Mouse (Mus musculus) gonadal fat pad, adult 2 months (tissue): ENCODE measurements at regions not wholly inside any gene's neighbourhood (a gene's known extent, or its start where the extent isn't known, plus 50 kb on each side); places are given as distances from the start of the nearest gene placed in this dataset.

Experiments used
- DNase-seq: peaks from one replicate; pipeline ENCODE4 v3.0.0-alpha.2; 2012; ENCODE audit warnings: low read depth

DNA sequence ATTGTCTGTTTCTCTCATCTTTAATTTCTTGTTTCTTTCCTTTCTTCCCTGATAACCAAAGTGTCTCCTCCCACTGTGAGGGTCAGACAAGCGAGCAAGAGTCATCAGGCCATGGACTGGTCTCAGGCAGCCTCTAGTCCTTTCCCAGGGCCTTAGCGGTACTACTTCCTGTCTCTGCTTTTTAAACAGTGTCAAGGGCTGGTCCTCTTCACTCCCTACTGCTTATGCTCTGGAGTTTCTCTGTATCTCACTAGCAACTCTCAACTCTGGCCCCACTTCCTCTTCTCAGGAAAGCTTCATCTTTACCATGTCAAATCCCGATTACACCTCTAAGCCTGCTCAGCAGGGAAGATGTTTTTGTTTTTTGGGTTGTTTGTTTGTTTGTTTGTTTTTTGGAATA lies 124.1 kb downstream of the Pten start:
- no peak for DNase-seq

DNA sequence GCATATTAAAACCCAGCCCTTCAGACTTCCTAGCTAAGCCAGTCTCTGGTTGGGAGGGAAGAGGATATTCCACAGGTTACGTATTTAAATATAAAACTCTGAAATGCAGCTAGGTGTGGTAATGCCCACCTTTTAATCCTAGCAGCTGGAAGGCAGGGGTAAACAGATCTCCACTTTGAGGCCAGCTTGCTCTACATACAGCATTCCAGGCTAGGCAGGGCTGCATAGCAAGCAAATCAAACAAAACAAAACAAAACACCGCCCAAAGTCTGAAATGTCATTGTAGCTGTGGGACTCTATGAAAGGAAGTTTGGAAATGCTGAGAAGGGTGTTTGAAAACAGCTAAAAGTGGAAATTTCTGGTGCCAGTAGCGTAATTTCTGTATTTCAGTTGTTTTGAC lies 127.0 kb downstream of the Pten start:
- DNase-seq = no peak

GRCm38 (mm10) chr19:32885481-32886131 lies 128.3 kb downstream of the Pten start:
- no peak for DNase-seq

DNA sequence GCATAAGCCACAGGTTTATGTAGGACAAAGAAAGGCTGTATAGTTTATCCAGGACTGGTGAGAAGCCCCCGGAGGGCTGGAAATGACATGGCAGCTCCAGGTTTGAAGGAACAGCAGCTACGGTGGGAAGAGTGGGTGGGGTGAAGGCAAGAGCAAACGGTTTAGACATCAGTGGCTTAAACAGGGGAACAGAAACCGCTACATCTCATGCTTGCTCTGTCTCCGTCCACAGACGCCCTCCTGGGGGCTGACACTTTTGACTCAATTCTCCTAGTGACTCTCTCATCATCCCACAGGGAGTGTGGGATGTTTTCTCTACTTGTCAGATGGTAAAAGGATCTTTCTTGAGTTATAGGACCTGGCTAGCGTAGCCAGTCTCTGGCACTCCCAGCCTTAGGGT lies 129.9 kb downstream of the Pten start:
- no peak for DNase-seq

DNA sequence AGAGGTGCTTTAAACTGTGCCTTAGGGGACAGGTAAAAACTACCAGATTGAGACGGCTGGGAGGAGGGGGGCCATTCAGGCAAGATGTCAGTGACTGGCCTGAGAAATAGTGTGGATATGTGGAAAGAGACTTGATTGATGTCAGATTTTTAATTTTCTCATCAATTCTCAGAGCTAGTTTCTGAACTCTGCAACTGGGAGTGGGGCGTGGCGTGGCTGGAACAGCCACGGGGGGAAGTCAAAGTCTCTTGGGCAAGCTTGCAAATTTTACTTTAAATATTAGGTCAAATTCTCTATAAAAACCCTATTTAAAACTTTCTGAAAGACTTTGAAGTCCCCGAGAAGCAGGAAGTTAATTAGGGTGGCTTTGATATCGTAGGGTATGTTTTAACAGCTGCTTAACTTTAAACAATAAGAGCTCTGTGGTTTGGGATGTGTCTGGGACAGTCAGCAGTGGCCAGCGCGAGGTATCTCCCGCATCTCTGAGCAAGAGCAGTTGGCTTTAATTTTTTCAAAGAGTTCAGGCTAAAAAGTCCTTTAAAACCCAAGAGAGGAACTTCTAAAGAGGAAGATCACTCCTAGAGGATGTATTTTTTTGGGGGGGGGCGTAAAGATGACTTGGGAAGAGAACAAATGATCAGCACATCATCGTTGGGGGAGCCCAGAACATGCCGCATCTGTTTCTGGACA lies 131.5 kb downstream of the Pten start:
- no peak for DNase-seq

DNA sequence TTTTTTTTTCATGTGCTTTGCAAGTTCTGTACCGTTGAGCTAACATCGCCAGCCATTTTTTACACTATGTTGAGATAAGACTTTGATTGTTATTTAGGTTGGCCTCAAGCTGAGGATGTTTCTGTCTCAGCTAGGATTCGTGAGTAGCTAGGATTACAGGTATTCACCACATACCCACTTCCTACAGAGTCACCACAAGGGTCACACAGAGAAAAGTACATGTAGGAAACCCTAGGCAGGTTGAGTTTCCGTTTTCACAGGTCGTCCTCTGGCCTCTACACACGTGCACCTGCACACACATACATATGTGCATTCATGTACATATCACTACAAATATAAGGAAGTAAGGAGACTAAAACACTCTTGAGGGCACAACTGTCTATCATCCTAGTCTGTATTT lies 133.5 kb downstream of the Pten start:
- DNase-seq = no peak

- no peak for DNase-seq
Observed at GRCm38 (mm10) chr19:32892469-32892868, 135.2 kb downstream of the Pten start.

GRCm38 (mm10) chr19:32903454-32904108 lies 146.3 kb downstream of the Pten start:
- peak; percentile 44 for DNase-seq

DNA sequence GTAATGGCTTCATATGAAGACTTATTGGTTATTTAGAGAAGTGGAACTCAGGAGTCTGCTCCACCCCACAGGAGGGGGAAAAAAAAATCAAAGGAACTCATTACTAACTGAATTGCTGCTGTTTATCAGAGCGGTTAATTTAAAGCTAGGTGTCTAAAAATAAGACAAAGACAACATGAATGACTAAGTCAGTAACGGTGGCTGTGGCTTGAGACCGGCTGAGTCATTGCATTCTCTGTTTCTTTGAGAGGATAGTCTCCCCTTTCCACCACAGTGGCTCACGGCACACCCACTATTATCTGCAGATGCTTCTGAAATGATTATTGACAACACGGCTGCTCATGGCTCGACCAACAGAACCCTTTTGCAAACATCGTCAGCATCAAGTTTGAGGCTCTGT lies 147.2 kb downstream of the Pten start:
- DNase-seq = no peak

DNA sequence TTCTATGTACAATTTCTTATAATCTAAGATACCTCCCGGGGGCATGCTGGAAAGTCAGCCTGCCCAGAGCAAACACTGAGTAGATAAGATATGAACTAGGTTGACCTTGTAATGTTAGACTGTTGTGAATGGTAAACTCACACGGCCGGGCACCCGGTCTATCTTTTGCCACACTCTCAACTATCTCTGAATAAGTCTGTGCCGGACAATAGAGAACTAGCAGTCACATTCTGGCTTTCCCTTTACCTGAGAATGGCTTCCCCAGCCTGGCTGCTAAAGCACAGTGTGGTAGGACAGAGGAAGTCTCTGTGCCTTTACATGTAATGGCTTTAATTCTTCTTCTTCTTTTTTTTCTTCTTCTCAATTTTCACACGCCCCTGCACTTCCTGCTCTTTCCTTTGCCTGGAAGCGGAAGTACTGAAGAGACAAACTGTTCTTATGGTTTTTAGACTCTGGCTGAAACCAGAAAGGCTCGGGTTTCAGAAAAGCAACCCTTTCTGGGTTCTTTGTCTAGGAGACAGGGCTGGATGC lies 148.7 kb downstream of the Pten start:
- no peak for DNase-seq

DNA sequence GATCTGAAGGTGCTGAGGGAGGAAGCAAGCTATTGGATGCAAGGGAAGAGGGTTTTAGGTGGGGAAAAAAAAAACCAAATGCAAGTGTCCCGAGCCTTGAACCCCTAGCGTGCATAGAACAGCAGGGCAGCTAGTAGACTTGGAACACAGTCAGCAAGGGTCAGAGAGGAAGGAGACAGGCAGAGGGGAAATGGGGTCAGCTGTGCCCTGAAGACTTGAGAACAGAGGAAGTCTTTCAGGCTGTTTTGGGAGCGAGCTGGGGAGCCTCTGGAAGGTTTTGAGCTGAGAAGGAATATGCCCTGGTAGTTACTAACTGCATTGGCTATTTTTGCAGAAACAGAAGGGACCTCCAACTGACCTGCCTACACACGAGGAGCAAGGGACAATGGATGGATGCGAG lies 149.5 kb downstream of the Pten start:
- DNase-seq = no peak

DNA sequence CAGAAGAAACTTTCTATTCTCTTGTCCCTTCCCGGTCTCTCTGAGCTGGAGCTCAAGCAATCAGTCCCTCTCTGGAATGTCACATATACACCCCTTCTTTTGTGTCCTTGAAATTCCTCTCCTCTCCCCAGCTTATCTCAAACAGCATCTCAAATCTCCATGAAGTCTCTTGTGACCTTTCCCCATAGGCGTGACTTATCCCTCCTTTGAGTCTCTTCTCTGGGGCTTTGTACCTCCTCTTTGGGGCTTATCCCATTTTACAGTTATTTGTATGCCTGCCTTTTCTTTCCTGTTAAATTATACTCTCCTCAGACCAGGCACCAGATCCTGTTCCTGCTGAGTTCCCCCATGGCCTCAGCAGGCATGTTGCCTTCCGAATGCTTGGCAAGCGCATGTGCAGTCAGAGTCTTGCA lies 152.8 kb downstream of the Pten start:
- no peak for DNase-seq

GRCm38 (mm10) chr19:32912323-32912722 lies 155.0 kb downstream of the Pten start:
- no peak for DNase-seq

DNA sequence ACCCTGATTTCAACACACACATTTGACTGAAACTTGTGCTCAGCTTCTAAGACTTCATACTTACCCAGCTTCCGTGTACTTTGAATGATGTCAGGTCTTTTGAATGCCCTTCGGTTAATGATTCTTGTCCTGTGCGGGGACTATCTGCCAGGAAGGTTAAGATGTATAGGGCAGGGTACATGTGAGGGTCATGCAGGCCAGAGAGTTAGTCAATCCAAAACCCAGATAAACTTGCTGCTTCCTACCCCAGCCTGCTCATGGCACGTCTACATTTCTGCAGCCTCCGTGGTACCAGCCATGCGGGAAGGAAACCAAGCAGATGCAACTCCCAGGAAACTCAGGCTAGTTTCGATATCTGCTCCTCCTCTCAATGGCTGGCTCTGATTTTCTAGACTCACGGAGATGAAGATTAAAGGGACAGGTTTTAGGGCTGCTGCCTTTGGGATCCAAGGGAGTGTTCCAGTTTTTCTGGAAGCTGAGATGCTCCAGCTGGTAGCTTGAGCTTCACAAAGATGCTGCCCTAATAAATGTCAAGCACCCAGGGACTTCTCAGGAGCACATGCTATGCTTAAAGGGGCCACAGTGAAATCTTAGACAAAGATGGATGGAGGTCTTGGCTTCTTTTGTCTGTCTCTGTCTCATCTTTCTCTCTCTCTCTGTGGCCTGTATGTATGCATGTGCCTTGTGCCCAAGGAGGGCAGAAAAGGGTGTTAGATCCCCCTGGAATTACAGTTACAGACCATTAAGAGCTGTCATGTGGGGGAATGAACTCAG lies 159.4 kb downstream of the Pten start:
- DNase-seq = no peak

DNA sequence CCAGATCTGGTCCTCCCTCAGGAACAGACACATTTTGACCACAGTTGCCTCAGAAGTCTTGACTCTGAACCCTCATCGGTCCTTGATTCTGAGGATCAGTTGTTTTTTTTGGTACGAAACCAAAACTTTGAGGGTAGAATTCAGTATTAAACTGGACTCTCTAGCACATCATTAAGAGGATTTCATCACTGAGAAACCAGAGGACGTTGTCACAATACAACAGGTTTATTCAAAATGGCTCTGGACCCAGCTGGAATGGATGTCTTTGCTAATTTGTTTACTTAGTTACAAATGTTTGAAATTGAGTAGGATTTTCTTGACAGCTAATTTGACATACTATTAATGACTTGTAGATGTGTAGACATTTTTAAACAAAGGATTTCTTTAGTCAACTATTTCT lies 163.7 kb downstream of the Pten start:
- no peak for DNase-seq

DNA sequence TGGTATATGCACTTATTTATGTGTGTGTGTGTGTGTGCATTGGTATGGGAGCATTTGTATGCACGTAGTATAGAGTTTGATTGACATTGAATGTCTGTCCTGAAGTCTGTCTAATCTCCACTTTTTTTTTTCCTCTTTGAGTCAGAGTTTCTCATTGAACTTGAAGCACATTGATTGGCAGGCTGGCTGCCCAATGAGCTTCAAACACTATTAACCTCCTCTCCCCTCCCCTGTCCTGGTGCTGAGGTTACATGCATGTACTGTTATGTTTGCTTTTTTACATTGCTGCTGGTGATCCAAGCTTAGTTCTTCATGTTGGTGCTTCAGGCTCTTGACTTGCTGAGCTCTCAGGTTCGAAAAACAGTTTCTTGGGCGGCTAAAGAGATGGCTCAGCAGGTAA lies 166.6 kb downstream of the Pten start:
- no peak for DNase-seq

- no peak for DNase-seq
Observed at GRCm38 (mm10) chr19:32925628-32926505, 168.6 kb downstream of the Pten start.

DNA sequence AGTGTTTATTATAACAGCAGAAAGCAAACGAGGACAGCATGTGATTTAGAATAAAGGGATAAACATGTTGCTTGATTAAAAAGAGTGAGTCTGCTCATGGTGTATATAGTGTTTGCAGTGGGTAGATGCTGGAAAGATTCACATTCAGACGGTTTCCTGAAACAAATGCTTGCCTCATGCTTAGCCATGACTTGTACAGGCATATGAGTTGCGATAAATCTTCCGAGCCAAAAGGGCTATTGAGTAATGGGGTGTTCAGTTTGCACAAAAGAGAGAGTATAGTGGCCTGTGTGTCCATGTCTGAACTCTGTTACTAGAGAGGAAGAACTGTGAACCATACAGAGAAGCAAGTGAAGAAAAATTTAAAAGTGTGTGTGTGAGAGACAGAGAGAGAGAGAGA lies 169.3 kb downstream of the Pten start:
- DNase-seq = peak; percentile 56

DNA sequence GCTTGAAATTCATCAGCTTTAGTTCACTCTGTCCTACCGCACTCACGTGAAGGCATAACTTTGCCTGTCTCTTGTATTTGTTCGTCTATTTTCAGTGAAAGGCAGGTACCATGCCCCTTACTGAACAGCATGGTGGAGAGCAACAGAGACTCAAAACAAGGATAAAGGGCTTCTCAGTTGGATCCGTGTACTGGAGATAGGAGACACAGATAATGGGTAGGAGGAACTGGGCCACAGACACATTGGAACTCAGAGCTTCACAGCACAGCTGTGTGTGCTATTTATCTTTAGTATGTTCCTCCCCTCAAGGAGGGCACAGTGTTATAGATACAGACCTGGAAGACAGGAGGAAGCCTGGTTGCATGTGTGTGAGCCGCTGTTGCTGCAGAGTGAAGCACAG lies 176.4 kb downstream of the Pten start:
- DNase-seq = no peak

- no peak for DNase-seq
Observed at GRCm38 (mm10) chr19:32935638-32936037, 178.3 kb downstream of the Pten start.

DNA sequence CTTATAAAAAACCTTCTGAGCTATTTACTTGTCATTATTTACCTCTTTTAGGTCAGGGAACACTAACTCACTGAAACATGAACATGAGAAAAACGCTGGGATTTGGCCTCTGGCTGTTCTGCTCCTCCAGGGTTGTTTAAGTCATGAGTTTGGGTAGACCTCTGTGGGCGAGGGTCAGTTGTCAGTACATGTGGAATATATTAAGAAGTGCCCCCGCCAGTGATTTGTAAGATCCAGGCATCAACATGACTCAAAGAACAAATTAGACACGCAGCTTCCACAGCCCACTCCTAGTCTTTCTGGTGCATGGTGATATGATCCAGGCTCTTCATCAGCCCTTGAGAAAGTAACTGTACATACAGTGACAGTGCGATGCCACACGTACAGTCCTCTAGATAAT lies 180.3 kb downstream of the Pten start:
- no peak for DNase-seq
